Mouse (Mus musculus): ENCODE data around the gene Rundc1. TPM values are rescaled to one million over a fixed set of nuclear protein-coding genes. Genes with fewer than 3 reads are reported as not detected.

Gene Rundc1
- polyA plus RNA-seq, 1 experiment from 2014 or later: 29.0 TPM

DNA sequence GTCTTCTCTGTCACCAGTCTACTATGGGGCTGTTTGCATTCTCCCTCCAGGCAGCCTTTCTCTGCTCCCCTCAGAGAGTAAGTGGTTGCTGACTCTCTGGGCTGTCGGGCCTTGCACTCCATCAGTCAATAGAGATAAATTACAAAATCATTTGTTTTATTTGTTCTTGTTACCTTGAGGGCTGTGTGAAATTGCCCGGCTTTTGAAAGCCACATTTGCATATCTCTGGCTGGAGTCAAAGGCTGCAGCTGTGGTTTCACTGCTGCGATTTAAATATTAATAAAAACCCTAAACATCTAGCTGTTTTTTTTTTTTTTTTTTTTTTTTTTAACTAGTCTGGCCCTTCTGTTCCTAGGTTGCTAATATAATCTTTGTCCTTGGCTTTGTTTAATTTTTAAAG is 58.9 kb downstream of the Rundc1 start:
- 14% methylated on average over 3 of the region's 3 CpGs for WGBS
- Histone ChIP-seq H3K4me3 (replicated peaks) (no peak overlapping the region), H3K9ac (replicated peaks) (0 out of 2 replicates have a peak overlapping the region, but pooled peaks have one; percentile 10), H3K27me3 (replicated peaks) (no peaks in the 10 kb centered on the region), H3K27ac (replicated peaks) (no peak overlapping the region), H3K36me3 (no peaks in the 10 kb centered on the region), H3K4me2 (no peak overlapping the region), H3K9me3 (replicated peaks) (no peaks in the 10 kb centered on the region), H3K4me1 (no peaks in the 10 kb centered on the region)
- ATAC-seq (ENCODE audit: low FRiP score): no peak

DNA sequence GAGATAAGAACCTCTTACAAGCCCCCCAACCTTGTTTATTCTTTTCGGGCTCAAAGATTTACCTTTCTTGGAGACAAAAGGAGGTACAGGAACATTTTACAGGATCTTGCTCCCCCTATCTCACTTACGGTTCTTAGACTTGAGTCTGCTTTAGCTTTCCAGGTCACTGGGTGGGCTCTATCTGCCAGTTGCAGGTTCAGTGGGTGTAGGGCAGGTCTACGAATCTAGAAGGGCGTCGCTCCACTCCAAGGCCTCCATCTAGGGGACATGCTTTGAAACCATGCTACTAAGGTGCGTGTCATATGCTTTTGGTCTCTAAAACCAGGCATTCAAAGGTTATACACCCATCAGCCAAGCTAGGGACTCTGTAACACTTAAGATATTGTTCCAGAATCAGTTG is 59.4 kb downstream of the Rundc1 start:
- Histone ChIP-seq H3K27me3 (replicated peaks) (no peaks in the 10 kb centered on the region), H3K4me1 (no peaks in the 10 kb centered on the region), H3K9me3 (replicated peaks) (no peaks in the 10 kb centered on the region), H3K36me3 (no peaks in the 10 kb centered on the region), H3K9ac (replicated peaks) (no peak overlapping the region), H3K4me2 (no peak overlapping the region), H3K27ac (replicated peaks) (no peak overlapping the region), H3K4me3 (replicated peaks) (no peak overlapping the region)
- 67% methylated on average over 6 of the region's 6 CpGs for WGBS
- ATAC-seq (ENCODE audit: low FRiP score): no peak

DNA sequence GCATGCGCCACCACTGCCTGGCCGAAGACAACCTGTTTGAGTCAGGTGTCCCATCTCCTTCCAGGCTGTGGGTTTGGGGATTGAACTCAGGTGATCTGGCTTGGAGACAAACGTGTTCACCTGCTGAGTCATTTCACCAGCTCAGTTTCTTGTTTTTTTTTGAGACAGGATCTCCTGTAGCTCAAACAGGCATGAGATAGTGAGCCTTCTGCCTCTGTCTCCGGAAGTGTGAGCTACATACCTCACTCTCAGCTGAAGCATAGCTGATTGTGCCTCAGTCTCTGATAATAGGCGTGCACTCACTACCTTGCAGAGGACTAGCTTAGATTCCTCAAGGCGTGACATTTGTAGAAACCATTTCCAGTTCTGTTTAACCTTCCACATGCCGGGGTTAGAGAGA is 59.9 kb downstream of the Rundc1 start:
- no peak overlapping the region for H3K27ac ChIP-seq (replicated peaks)
- no peak for ATAC-seq (ENCODE audit: low FRiP score)

More for the DNA sequence above, 59.9 kb downstream of the Rundc1 start:
- Histone ChIP-seq H3K9me3 (replicated peaks) (no peaks in the 10 kb centered on the region), H3K4me3 (replicated peaks) (no peak overlapping the region), H3K4me1 (no peaks in the 10 kb centered on the region), H3K9ac (replicated peaks) (no peak overlapping the region), H3K4me2 (no peak overlapping the region), H3K36me3 (no peaks in the 10 kb centered on the region), H3K27me3 (replicated peaks) (no peaks in the 10 kb centered on the region)
- WGBS: 90% methylated on average over 7 of the region's 7 CpGs

Small RNAs within 50 kb of the gene (microRNA-seq; reads per million reads assigned to microRNA genes)
- gene Mir6929: not detected

Other genes with a start within 250 kb of the Rundc1 start
- gene Ccr10, start 249.6 kb upstream of the Rundc1 start, polyA plus RNA-seq (2015; fragmentation: Nextera tagmentation; extraction: Ambion mirVana): 0.51 and 0.70 TPM in 2 replicates
- 25.4 and 26.1 TPM in 2 replicates for gene Ezh1, start 198.6 kb upstream of the Rundc1 start, polyA plus RNA-seq (2015; fragmentation: Nextera tagmentation; extraction: Ambion mirVana)
- 105 and 107 TPM in 2 replicates for gene Ramp2, start 179.1 kb upstream of the Rundc1 start, polyA plus RNA-seq (2015; fragmentation: Nextera tagmentation; extraction: Ambion mirVana)
- gene Vps25, start 171.4 kb upstream of the Rundc1 start, polyA plus RNA-seq (2015; fragmentation: Nextera tagmentation; extraction: Ambion mirVana): 123 and 128 TPM in 2 replicates
- 5.1 and 7.0 TPM in 2 replicates for gene Wnk4, start 164.5 kb upstream of the Rundc1 start, polyA plus RNA-seq (2015; fragmentation: Nextera tagmentation; extraction: Ambion mirVana)
- 0.77 and 0.80 TPM in 2 replicates for gene Cntd1, start 146.1 kb upstream of the Rundc1 start, polyA plus RNA-seq (2015; fragmentation: Nextera tagmentation; extraction: Ambion mirVana)
- gene Coa3, start 146.0 kb upstream of the Rundc1 start, polyA plus RNA-seq (2015; fragmentation: Nextera tagmentation; extraction: Ambion mirVana): 213 and 237 TPM in 2 replicates
- gene Becn1, start 122.8 kb upstream of the Rundc1 start, polyA plus RNA-seq (2015; fragmentation: Nextera tagmentation; extraction: Ambion mirVana): 172 and 175 TPM in 2 replicates
- 108 and 123 TPM in 2 replicates for gene Psme3, start 108.9 kb upstream of the Rundc1 start, polyA plus RNA-seq (2015; fragmentation: Nextera tagmentation; extraction: Ambion mirVana)
- gene Aoc2, start 100.0 kb upstream of the Rundc1 start, polyA plus RNA-seq (2015; fragmentation: Nextera tagmentation; extraction: Ambion mirVana): 1.5 and 1.7 TPM in 2 replicates
- 0.20 and 0.38 TPM in 2 replicates for gene Aoc3, start 94.5 kb upstream of the Rundc1 start, polyA plus RNA-seq (2015; fragmentation: Nextera tagmentation; extraction: Ambion mirVana)
- gene G6pc, start 57.5 kb upstream of the Rundc1 start, polyA plus RNA-seq (2015; fragmentation: Nextera tagmentation; extraction: Ambion mirVana): not detected in 2 replicates
- gene Aarsd1, start 7.5 kb upstream of the Rundc1 start, polyA plus RNA-seq (2015; fragmentation: Nextera tagmentation; extraction: Ambion mirVana): 88.1 and 94.0 TPM in 2 replicates
- gene Gm27029, start 289 bp upstream of the Rundc1 start, polyA plus RNA-seq (2015; fragmentation: Nextera tagmentation; extraction: Ambion mirVana): 7.7 and 10.6 TPM in 2 replicates
- gene Ptges3l, start 248 bp downstream of the Rundc1 start, polyA plus RNA-seq (2015; fragmentation: Nextera tagmentation; extraction: Ambion mirVana): 4.3 and 4.5 TPM in 2 replicates
- gene Rpl27, start 17.2 kb downstream of the Rundc1 start, polyA plus RNA-seq (2015; fragmentation: Nextera tagmentation; extraction: Ambion mirVana): 245 and 254 TPM in 2 replicates
- gene Ifi35, start 23.3 kb downstream of the Rundc1 start, polyA plus RNA-seq (2015; fragmentation: Nextera tagmentation; extraction: Ambion mirVana): 3.9 and 17.0 TPM in 2 replicates
- gene Rnd2, start 39.9 kb downstream of the Rundc1 start, polyA plus RNA-seq (2015; fragmentation: Nextera tagmentation; extraction: Ambion mirVana): 63.6 and 71.7 TPM in 2 replicates
- gene Vat1, start 41.1 kb downstream of the Rundc1 start, polyA plus RNA-seq (2015; fragmentation: Nextera tagmentation; extraction: Ambion mirVana): 95.4 and 105 TPM in 2 replicates
- 1.4 and 4.1 TPM in 2 replicates for gene Brca1, start 126.9 kb downstream of the Rundc1 start, polyA plus RNA-seq (2015; fragmentation: Nextera tagmentation; extraction: Ambion mirVana)
- gene Nbr1, start 127.1 kb downstream of the Rundc1 start, polyA plus RNA-seq (2015; fragmentation: Nextera tagmentation; extraction: Ambion mirVana): 78.7 and 80.3 TPM in 2 replicates
- gene Tmem106a, start 157.2 kb downstream of the Rundc1 start, polyA plus RNA-seq (2015; fragmentation: Nextera tagmentation; extraction: Ambion mirVana): 4.4 and 5.9 TPM in 2 replicates
- gene Gm11634, start 174.2 kb downstream of the Rundc1 start, polyA plus RNA-seq (2015; fragmentation: Nextera tagmentation; extraction: Ambion mirVana): not detected in 2 replicates
- gene Rdm1, start 202.1 kb downstream of the Rundc1 start, polyA plus RNA-seq (2015; fragmentation: Nextera tagmentation; extraction: Ambion mirVana): 14.1 and 19.8 TPM in 2 replicates
- gene Arl4d, start 240.5 kb downstream of the Rundc1 start, polyA plus RNA-seq (2015; fragmentation: Nextera tagmentation; extraction: Ambion mirVana): 8.1 and 9.1 TPM in 2 replicates

All from neural tube, embryonic 15.5 days (tissue).